Comparison of ENCODE assay signal across 24 mouse cellular contexts in genomic region chr6:54175473-54176215, GRCm38 (mm10).
"Had no signal": no experiment of that assay in that cellular context is flagged by ENCODE, and none has a peak within 500 bp of the region (broad histone marks: within the 10 kb centered on the region; RNA-seq: fewer than 3 reads in every experiment).

No protein-coding gene starts in this region.

- H3K27ac ChIP-seq: layer of hippocampus, adult 2 months; limb, embryonic 10.5 days; limb, embryonic 13.5 days; liver, embryonic 14.5 days; lung, embryonic 15.5 days; midbrain, embryonic 12.5 days; neural tube, embryonic 15.5 days; stomach, postnatal 0 days had no signal

- H3K4me1 ChIP-seq: lung, embryonic 15.5 days had no signal

- H3K9me3 ChIP-seq: limb, embryonic 10.5 days; limb, embryonic 13.5 days; lung, embryonic 15.5 days; midbrain, embryonic 12.5 days; neural tube, embryonic 15.5 days had no signal

- H3K9ac ChIP-seq: limb, embryonic 13.5 days; liver, embryonic 14.5 days; liver, postnatal 0 days; lung, embryonic 15.5 days; midbrain, embryonic 12.5 days; neural tube, embryonic 15.5 days had no signal

- H3K27me3 ChIP-seq: limb, embryonic 13.5 days; lung, embryonic 15.5 days; midbrain, embryonic 12.5 days; neural tube, embryonic 15.5 days had no signal

- ATAC-seq: intestine, embryonic 16.5 days; liver, postnatal 0 days; midbrain, embryonic 16.5 days had no signal

- H3K4me3 ChIP-seq: layer of hippocampus, adult 2 months; limb, embryonic 10.5 days; limb, embryonic 13.5 days; lung, embryonic 15.5 days; midbrain, embryonic 12.5 days; myocyte; neural tube, embryonic 15.5 days had no signal

- H3K36me3 ChIP-seq: limb, embryonic 10.5 days; limb, embryonic 13.5 days; lung, embryonic 15.5 days; midbrain, embryonic 12.5 days; neural tube, embryonic 15.5 days had no signal

- H3K4me2 ChIP-seq: limb, embryonic 13.5 days; lung, embryonic 15.5 days; midbrain, embryonic 12.5 days; neural tube, embryonic 15.5 days had no signal

- DNase-seq: kidney, adult 2 months; kidney, postnatal 25 days; layer of hippocampus, adult 9-11 months; liver; liver, postnatal 0 days; lung, postnatal 10 days; lung, postnatal 36 days; right cerebral cortex, adult 18-20 months; right cerebral cortex, postnatal 14 days; right cerebral cortex, postnatal 4 days; thymus, adult 2 months; thymus, postnatal 14 days; thymus, postnatal 4 days had no signal
